Mouse (Mus musculus) bone marrow macrophage, adult 2 months (primary cell): ENCODE data around the gene Usp54.

Experiments
- CTCF ChIP-seq: IDR thresholded peaks from 2 replicates; pipeline ENCODE4 v1.5.1; 2012; ENCODE audit warnings: low read depth, mild to moderate bottlenecking, low read length, moderate library complexity
- POLR2A ChIP-seq: IDR thresholded peaks from 2 replicates; pipeline ENCODE4 v1.6.1; 2012; ENCODE audit warnings: mild to moderate bottlenecking, low read depth, low read length, borderline replicate concordance

- TF ChIP-seq CTCF (no peak), POLR2A (no peak)
Observed at GRCm38 (mm10) chr14:20686576-20686975, 45.7 kb upstream of the Usp54 start.
